Mouse (Mus musculus) spleen, adult 2 months (tissue): Measurements from ENCODE around the gene Ear2. TPM values are rescaled to one million over a fixed set of nuclear protein-coding genes. Genes with fewer than 3 reads are reported as not detected.
A peak's percentile ranks its signal among the peaks of the same experiment; 100 is the strongest.
"Not testable (repeated sequence)": the region's sequence is repeated elsewhere in the genome, so short reads cannot be mapped to it uniquely, and the experiment has no call there.

Experiments
- DNase-seq, 2 experiments: peaks; one replicate each; pipeline versions ENCODE4 v3.0.0 to v3.0.0-alpha.2; 2012 to 2021; ENCODE audit warnings: low spot score in 2 of 2, low read depth in 1 of 2
- H3K27ac ChIP-seq: fragments of 200-500 bp; 2 replicates; pipeline ENCODE4 v1.5.1; 2012; ENCODE audit warnings: low read length, inconsistent platforms; ENCODE audit not compliant: insufficient read depth
- H3K27me3 ChIP-seq: fragments of 200-500 bp; 2 replicates; pipeline ENCODE4 v1.6.1; 2012; ENCODE audit warnings: mild to moderate bottlenecking, moderate library complexity, low read length, inconsistent platforms; ENCODE audit not compliant: control insufficient read depth, insufficient read depth
- H3K36me3 ChIP-seq: fragments of 200-500 bp; 2 replicates; pipeline ENCODE4 v1.6.1; 2012; ENCODE audit warnings: mild to moderate bottlenecking, low read length, inconsistent platforms; ENCODE audit not compliant: control insufficient read depth, insufficient read depth
- H3K4me1 ChIP-seq: fragments of 200-500 bp; 2 replicates; pipeline ENCODE4 v1.6.1; 2011; ENCODE audit warnings: inconsistent platforms; ENCODE audit not compliant: control insufficient read depth, insufficient read depth, insufficient read length
- H3K4me3 ChIP-seq: fragments of 200-500 bp; 2 replicates; pipeline ENCODE4 v1.5.1; 2011; ENCODE audit warnings: mild to moderate bottlenecking, inconsistent platforms; ENCODE audit not compliant: insufficient read depth, insufficient read length; ENCODE audit errors: extremely low read depth
- WGBS: fragments of 180-500 bp; shearing (Covaris S2); methylation state at CpG from one replicate; pipeline ENCODE4 v1.1.7; 2018; 5-methylcytosine and 5-hydroxymethylcytosine counted together
- polyA plus RNA-seq: library from polyadenylated mRNA; depleted of rRNA; stranded (reverse); fragments of >200 nt; gene quantifications from 2 replicates; pipeline ENCODE4 v1.2.3, GENCODE M21; 2012; rRNA removed

The Ear2 gene
- polyA plus RNA-seq = 65.0 and 69.1 TPM in 2 replicates

DNA sequence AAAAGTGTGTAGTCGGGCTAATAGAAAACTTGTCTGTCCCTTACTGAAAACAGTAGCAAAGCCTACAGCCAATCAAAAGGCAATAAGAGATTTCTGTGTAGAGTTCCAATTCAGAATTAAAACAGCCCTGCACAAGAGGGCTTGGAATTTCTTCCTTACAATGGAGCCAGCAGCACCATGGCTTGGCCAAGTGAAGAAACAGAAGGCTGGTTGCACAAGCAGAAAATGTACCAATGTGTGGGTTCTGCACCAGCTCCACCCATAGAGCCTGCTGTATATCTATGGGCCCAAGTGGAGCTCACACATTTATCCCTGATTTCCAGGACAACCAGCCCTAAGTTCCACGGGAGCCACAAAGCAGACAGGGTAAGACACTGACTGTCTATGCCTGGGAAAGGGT is at the start of gene Ear2:
Ear2 (plus strand) TSS at position 301 of the 400 bp plus-strand sequence.
- H3K4me3 ChIP-seq, H3K27me3 ChIP-seq, H3K36me3 ChIP-seq, H3K4me1 ChIP-seq, DNase-seq: not testable (repeated sequence)
- peak within 1 kb of the TSS; percentile 54 for H3K27ac ChIP-seq
- WGBS = 89% methylated on average over 2 of the region's 2 CpGs

DNA sequence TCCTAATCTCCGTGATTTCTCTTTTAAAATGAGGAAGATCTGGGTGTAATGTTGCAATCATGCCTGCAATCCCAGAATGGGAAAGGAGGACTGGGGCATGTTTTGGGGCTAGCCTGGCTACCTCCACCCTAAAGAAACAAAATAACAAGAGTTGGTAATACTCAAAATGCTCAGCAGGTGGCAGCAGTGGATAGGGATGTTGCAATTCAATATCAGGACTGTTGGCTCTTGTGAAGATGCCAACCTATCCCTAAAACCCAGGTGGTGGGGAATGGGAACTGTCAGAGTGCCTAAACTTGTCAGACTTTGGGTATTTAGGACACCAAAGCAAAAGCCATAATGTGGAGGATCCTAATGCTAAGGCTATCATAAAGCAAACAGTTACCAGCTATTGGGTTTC is 34.6 kb upstream of the Ear2 start:
- not testable (repeated sequence) for H3K4me3 ChIP-seq, H3K27ac ChIP-seq, H3K36me3 ChIP-seq, H3K4me1 ChIP-seq, DNase-seq, H3K27me3 ChIP-seq
- 82% methylated on average over 1 of the region's 1 CpGs for WGBS

DNA sequence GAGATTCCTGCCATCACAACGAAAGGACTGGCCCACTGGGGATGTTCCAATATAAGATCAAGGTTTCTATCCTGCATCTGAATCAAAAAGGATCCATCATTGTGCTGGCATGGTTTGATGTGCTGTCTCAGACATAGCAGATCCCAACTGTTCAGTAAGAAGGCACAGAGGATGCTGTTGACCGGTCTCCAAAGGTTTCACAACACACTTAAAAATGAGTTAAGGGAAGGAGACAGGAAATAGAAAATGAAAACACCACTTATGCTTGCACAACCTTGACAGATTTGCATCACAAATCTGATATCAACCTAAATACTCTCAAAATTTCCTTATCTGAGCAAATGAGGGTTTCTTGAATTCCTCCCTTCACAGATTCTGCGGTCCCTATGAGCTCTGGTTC is 31.9 kb upstream of the Ear2 start:
- 76% methylated on average over 2 of the region's 3 CpGs for WGBS
- H3K36me3 ChIP-seq, DNase-seq, H3K27ac ChIP-seq, H3K4me3 ChIP-seq, H3K27me3 ChIP-seq, H3K4me1 ChIP-seq: not testable (repeated sequence)

DNA sequence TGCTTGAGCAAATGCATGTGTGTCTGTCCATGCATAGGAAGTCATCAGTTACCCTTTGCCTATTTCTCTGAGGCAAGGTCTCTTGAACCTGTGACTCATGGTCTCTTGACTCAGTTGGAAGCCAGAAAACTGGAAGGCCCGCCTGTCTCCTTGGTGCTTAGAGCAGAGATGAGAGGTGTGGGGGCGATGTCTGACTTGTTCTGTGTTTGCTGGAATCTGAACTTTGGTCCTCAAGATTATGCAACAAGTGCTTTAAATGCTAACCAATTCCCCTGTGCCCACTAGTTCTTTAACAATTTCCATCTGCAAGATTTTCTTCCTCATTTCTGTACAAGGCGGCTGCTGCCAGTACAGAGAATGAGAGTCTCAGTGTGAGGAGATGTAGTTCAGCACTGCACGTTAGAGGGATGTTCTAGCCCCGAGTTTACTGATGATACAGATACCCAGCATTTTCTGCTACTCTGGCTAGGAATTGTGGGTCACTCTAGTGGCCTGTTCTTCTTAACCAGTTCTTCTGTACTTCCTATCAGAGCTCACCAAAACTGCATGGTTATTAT is 24.6 kb upstream of the Ear2 start:
- WGBS = 32% methylated on average over 5 of the region's 5 CpGs
- H3K4me1 ChIP-seq, H3K27ac ChIP-seq, H3K27me3 ChIP-seq, H3K36me3 ChIP-seq, DNase-seq, H3K4me3 ChIP-seq: not testable (repeated sequence)

DNA sequence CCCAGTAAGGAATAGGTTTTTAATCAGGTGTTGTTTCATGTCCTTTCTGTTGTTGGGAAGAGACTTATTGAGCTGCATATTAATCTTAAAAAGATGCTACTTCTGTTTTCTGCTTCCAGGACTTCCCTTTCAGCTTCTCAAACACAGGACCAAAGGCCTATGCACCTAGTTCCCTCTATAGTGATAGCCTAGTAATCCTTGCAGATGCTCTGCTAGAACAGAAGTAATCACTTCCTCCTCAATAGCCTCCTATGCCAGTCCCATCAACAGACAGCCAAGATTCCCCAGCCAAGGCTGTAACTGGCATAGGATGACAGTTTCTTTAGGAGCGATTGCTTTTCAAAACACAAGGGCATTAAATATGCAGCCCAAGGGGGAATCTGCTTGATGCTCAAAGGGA is 15.9 kb upstream of the Ear2 start:
- H3K4me1 ChIP-seq, H3K27ac ChIP-seq, H3K36me3 ChIP-seq, DNase-seq, H3K27me3 ChIP-seq, H3K4me3 ChIP-seq: not testable (repeated sequence)
- 96% methylated on average over 1 of the region's 1 CpGs for WGBS

DNA sequence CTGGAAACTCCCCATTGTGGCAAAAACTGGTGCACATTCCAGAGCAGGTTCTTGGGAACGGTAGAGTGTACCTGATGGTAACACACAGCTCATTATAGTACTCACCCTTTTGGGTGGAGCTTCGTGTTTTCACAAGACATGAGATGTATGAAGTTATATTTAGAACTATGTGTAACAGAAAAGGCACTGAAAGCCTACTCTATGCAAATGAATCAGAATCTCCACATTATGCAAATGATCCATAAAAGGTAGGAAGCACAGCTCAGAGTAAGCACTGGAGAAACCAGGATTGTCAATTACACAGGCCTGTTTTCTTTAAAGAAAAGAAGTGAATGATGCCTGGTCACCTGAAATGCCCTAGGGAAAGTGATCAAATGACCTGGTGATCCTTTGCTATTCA is 14.9 kb upstream of the Ear2 start:
- not testable (repeated sequence) for H3K27me3 ChIP-seq, H3K36me3 ChIP-seq, H3K4me1 ChIP-seq, DNase-seq, H3K4me3 ChIP-seq, H3K27ac ChIP-seq
- 47% methylated on average over 2 of the region's 2 CpGs for WGBS

DNA sequence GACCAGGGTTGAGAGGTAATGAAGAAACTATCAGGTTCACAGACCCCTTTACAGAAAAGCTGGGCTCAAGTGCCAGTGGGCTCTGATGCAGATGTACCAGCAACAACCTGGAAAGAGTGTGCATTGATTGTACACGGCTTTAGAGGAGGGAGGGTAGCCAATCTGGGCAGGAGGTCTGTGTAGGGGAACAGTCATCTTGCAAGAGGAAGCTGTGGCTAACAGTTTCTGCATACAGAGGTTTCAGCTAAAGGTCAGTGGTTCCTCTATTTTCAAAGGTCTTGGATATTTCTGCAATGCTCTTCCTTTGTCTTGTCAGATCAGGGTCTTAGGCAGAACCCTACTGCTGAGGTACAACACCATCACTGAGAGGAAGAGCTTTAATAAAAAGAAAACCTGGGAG is 10.9 kb upstream of the Ear2 start:
- not testable (repeated sequence) for H3K27ac ChIP-seq, H3K27me3 ChIP-seq, H3K36me3 ChIP-seq, H3K4me3 ChIP-seq, DNase-seq, H3K4me1 ChIP-seq
- 10% methylated on average over 1 of the region's 1 CpGs for WGBS

DNA sequence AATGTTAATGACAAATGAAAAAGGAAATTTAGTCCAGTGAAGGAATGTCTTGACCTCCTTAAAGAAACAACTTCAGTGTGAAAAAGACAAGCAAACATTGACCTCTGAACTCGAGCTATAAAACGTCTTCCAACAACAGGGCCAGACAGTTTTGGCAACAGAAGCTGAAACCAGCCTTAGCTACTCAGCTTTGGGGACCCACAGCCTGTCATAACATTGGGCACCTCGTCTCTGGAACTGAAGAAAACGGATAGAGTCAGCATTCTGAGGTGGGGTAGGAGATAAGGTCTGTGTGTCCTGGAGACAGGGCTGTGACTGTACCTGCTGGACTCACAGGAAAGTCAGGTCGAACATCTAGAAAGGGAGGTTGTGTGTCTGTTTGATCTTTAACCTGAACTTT is 8.0 kb upstream of the Ear2 start:
- not testable (repeated sequence) for H3K27ac ChIP-seq, H3K4me1 ChIP-seq, H3K36me3 ChIP-seq, H3K4me3 ChIP-seq, DNase-seq, H3K27me3 ChIP-seq
- 72% methylated on average over 5 of the region's 5 CpGs for WGBS

DNA sequence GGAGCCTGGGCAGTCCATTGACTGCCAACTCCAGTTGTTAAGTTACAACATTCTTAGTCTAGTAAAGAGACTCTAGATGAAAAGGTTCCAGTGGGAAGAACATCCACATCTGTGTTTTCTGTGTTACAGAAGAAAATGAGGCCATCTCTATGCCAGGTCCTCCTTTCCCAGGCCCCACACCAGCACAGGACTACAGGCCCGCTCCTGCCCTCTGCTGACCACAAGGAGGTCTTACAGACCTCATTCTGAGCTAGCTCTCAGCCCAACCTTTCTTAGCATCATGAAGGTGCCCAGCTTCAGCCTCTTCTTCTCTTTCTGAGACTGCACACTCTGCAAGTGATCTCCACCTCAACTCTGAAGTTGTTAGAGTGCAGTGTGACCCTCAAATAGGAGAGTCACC is 2.4 kb upstream of the Ear2 start:
- H3K27me3 ChIP-seq, H3K4me3 ChIP-seq, H3K27ac ChIP-seq, H3K36me3 ChIP-seq, H3K4me1 ChIP-seq, DNase-seq: not testable (repeated sequence)
- WGBS = no CpG with 5 or more reads among the region's 1 CpGs
